Comparison of ENCODE assay signal across 8 mouse cellular contexts in genomic region chr4:136248464-136249331, GRCm38 (mm10). TPM values are rescaled to one million over a fixed set of nuclear protein-coding genes. Genes with fewer than 3 reads are reported as not detected.
DNase-seq lines count a peak whose midpoint lies in the region; ATAC-seq and TF ChIP-seq lines count a peak whose summit lies in the region.

No protein-coding gene starts in this region.

- intact Hi-C loops in gastrocnemius, adult 2 months (cut with DNase I), result no loop called here
- intact Hi-C loops in left cerebral cortex, postnatal 4 days (cut with DNase I), result no loop called here
- intact Hi-C loops in left cerebral cortex, postnatal 14 days (cut with DNase I), result loop anchor here (10.0 kb wide), 1 partner anchor 376 kb away; the partner anchor contains the start of gene Lactbl1

- no peak for ATAC-seq in neural tube, embryonic 11.5 days (ENCODE audit: insufficient read depth, low FRiP score, low TSS enrichment)
- 0 out of 2 replicates have a peak, but pooled peaks have one; percentile 33 for ATAC-seq in kidney, postnatal 0 days (replicated peaks; ENCODE audit: low FRiP score, low read depth)
- no peak for ATAC-seq in midbrain, embryonic 14.5 days (ENCODE audit: low FRiP score, low TSS enrichment)

- no peaks in the 10 kb centered on the region for H3K9me3 ChIP-seq in neural tube, embryonic 11.5 days (ENCODE audit: control insufficient read depth, low read length)
- H3K9me3 ChIP-seq in kidney, postnatal 0 days (replicated peaks; ENCODE audit: low read length), result no peaks in the 10 kb centered on the region
- H3K9me3 ChIP-seq in midbrain, embryonic 14.5 days (ENCODE audit: control insufficient read depth, low read length), result no peaks in the 10 kb centered on the region

- no peak for TF ChIP-seq CTCF in gastrocnemius, adult 2 months (IDR thresholded peaks at IDR 0.05)
- no peak for TF ChIP-seq CTCF in kidney, postnatal 0 days (IDR thresholded peaks at IDR 0.05; ENCODE audit: low read depth)

- H3K4me2 ChIP-seq in neural tube, embryonic 11.5 days (ENCODE audit: low read depth), result peak overlapping the region; percentile 90
- peak overlapping the region; percentile 79 for H3K4me2 ChIP-seq in kidney, postnatal 0 days (ENCODE audit: low read length)
- peak overlapping the region; percentile 57 for H3K4me2 ChIP-seq in midbrain, embryonic 14.5 days (ENCODE audit: low read length)

- peaks cover 43% of the 10 kb centered on the region for H3K27me3 ChIP-seq in neural tube, embryonic 11.5 days (ENCODE audit: control insufficient read depth, insufficient read depth, low read length)
- peaks cover 22% of the 10 kb centered on the region; the same call in 1 of the 2 replicates for H3K27me3 ChIP-seq in kidney, postnatal 0 days (ENCODE audit: insufficient read depth, low read length)
- H3K27me3 ChIP-seq in midbrain, embryonic 14.5 days (ENCODE audit: control insufficient read depth, insufficient read depth, low read length), result peaks cover 52% of the 10 kb centered on the region

- H3K27ac ChIP-seq in neural tube, embryonic 11.5 days (ENCODE audit: low read depth, low read length), result no peak overlapping the region
- H3K27ac ChIP-seq in gastrocnemius, adult 2 months, result peak overlapping the region; percentile 99
- no peak overlapping the region for H3K27ac ChIP-seq in kidney, postnatal 0 days
- no peak overlapping the region for H3K27ac ChIP-seq in midbrain, embryonic 14.5 days (replicated peaks; ENCODE audit: low read depth, low read length)

- 0 out of 2 replicates have a peak, but pooled peaks cover 2% of the 10 kb centered on the region for H3K36me3 ChIP-seq in neural tube, embryonic 11.5 days (ENCODE audit: control insufficient read depth, insufficient read depth, low read length)
- H3K36me3 ChIP-seq in kidney, postnatal 0 days (ENCODE audit: insufficient read depth, low read length), result no peaks in the 10 kb centered on the region
- H3K36me3 ChIP-seq in midbrain, embryonic 14.5 days (ENCODE audit: control insufficient read depth, insufficient read depth, low read length), result no peaks in the 10 kb centered on the region

- H3K4me3 ChIP-seq in neural tube, embryonic 11.5 days (ENCODE audit: low read depth, low read length), result peak overlapping the region; percentile 33
- H3K4me3 ChIP-seq in gastrocnemius, adult 2 months, result peak overlapping the region; percentile 94
- peak overlapping the region; percentile 43 for H3K4me3 ChIP-seq in kidney, postnatal 0 days (replicated peaks; ENCODE audit: low read depth, low read length)
- H3K4me3 ChIP-seq in midbrain, embryonic 14.5 days (replicated peaks; ENCODE audit: low read depth, low read length), result peak overlapping the region; percentile 28

- DNase-seq in neural tube, embryonic 11.5 days (ENCODE audit: low spot score), result no peak
- no peak for DNase-seq in neural tube, embryonic 10.5 days (ENCODE audit: extremely low spot score, low spot score)
- peak; percentile 85 for DNase-seq in gastrocnemius, adult 2 months
- no peak for DNase-seq in kidney, postnatal 0 days (ENCODE audit: low spot score)
- DNase-seq in midbrain, embryonic 14.5 days, result peak; percentile 29
- no peak for DNase-seq in left cerebral cortex, postnatal 4 days
- no peak for DNase-seq in left cerebral cortex, postnatal 14 days (ENCODE audit: low spot score in 2 of 2)
- DNase-seq in spleen, postnatal 36 days (ENCODE audit: low spot score in 2 of 2), result no peak

- WGBS in neural tube, embryonic 11.5 days, result under 1% methylated on average over 37 of the region's 37 CpGs
- WGBS in kidney, postnatal 0 days, result 1% methylated on average over 35 of the region's 37 CpGs
- under 1% methylated on average over 36 of the region's 37 CpGs for WGBS in midbrain, embryonic 14.5 days

- peak overlapping the region; percentile 36; the same call in 1 of the 2 replicates for H3K9ac ChIP-seq in neural tube, embryonic 11.5 days (ENCODE audit: low read length)
- H3K9ac ChIP-seq in kidney, postnatal 0 days (ENCODE audit: low read depth, low read length), result peak overlapping the region; percentile 46
- H3K9ac ChIP-seq in midbrain, embryonic 14.5 days (replicated peaks; ENCODE audit: low read length), result no peak overlapping the region

- H3K4me1 ChIP-seq in neural tube, embryonic 11.5 days (ENCODE audit: control insufficient read depth, insufficient read depth, low read length), result peaks cover 31% of the 10 kb centered on the region
- peaks cover 13% of the 10 kb centered on the region for H3K4me1 ChIP-seq in kidney, postnatal 0 days (replicated peaks; ENCODE audit: insufficient read depth, low read length)
- H3K4me1 ChIP-seq in midbrain, embryonic 14.5 days (ENCODE audit: control insufficient read depth, insufficient read depth, low read length), result peaks cover 18% of the 10 kb centered on the region

RNA-seq across cellular contexts. Expression of gene Tcea3, which starts 1.2 kb away (rescaled TPM):
- polyA plus RNA-seq in neural tube, embryonic 11.5 days (2014; fragmentation: Nextera tagmentation; extraction: Ambion mirVana), result 6.5 and 7.4 TPM in 2 replicates
- total RNA-seq in gastrocnemius, adult 2 months (2021), result 100 to 1,000 TPM; 344 to 373 TPM
- 11.2 and 12.3 TPM in 2 replicates for polyA plus RNA-seq in kidney, postnatal 0 days (2015; fragmentation: Nextera tagmentation; extraction: Ambion mirVana)
- polyA plus RNA-seq in midbrain, embryonic 14.5 days (2014; fragmentation: Nextera tagmentation; extraction: Ambion mirVana), result 0.18 and 1.2 TPM in 2 replicates
- total RNA-seq in left cerebral cortex, postnatal 4 days (2021), result 1 to 10 TPM in 1 of 2 experiments, under 1 TPM in 1; 0.92 to 1.2 TPM
- total RNA-seq in left cerebral cortex, postnatal 14 days (2021), result under 1 TPM in 1 of 2 experiments, not detected in 1; 0.61 TPM

RNA-seq across cellular contexts. Expression of gene Zfp46, which starts 35.8 kb away (rescaled TPM):
- 34.2 and 34.4 TPM in 2 replicates for polyA plus RNA-seq in neural tube, embryonic 11.5 days (2014; fragmentation: Nextera tagmentation; extraction: Ambion mirVana)
- 10 to 100 TPM; 21.0 to 36.7 TPM for total RNA-seq in gastrocnemius, adult 2 months (2021)
- 13.8 and 15.2 TPM in 2 replicates for polyA plus RNA-seq in kidney, postnatal 0 days (2015; fragmentation: Nextera tagmentation; extraction: Ambion mirVana)
- polyA plus RNA-seq in midbrain, embryonic 14.5 days (2014; fragmentation: Nextera tagmentation; extraction: Ambion mirVana), result 31.1 and 47.7 TPM in 2 replicates
- 100 to 1,000 TPM; 102 to 108 TPM for total RNA-seq in left cerebral cortex, postnatal 4 days (2021)
- total RNA-seq in left cerebral cortex, postnatal 14 days (2021), result 10 to 100 TPM; 90.0 to 93.6 TPM

RNA-seq across cellular contexts. Expression of gene Asap3, which starts 42.5 kb away (rescaled TPM):
- 6.9 and 7.5 TPM in 2 replicates for polyA plus RNA-seq in neural tube, embryonic 11.5 days (2014; fragmentation: Nextera tagmentation; extraction: Ambion mirVana)
- total RNA-seq in gastrocnemius, adult 2 months (2021), result 1 to 10 TPM; 1.5 to 2.5 TPM
- 2.7 and 3.0 TPM in 2 replicates for polyA plus RNA-seq in kidney, postnatal 0 days (2015; fragmentation: Nextera tagmentation; extraction: Ambion mirVana)
- polyA plus RNA-seq in midbrain, embryonic 14.5 days (2014; fragmentation: Nextera tagmentation; extraction: Ambion mirVana), result 1.8 and 3.4 TPM in 2 replicates
- 1 to 10 TPM; 4.2 to 4.9 TPM for total RNA-seq in left cerebral cortex, postnatal 4 days (2021)
- 1 to 10 TPM; 3.9 to 4.2 TPM for total RNA-seq in left cerebral cortex, postnatal 14 days (2021)

Comparison
In these comparisons a context has a peak if more than half of its experiments do, and no peak if none do; other contexts are left out.
1. DNase-seq: peak in gastrocnemius, adult 2 months (single experiment) and midbrain, embryonic 14.5 days (single experiment); none in neural tube, embryonic 11.5 days (single experiment), neural tube, embryonic 10.5 days (single experiment), kidney, postnatal 0 days (single experiment), left cerebral cortex, postnatal 4 days (single experiment), left cerebral cortex, postnatal 14 days (0 of 2) and spleen, postnatal 36 days (0 of 2).
2. H3K4me3 ChIP-seq: peak in every context shown above with its lines; median percentile 94 in gastrocnemius, adult 2 months; 43 in kidney, postnatal 0 days; 33 in neural tube, embryonic 11.5 days; 28 in midbrain, embryonic 14.5 days.
3. RNA of gene Tcea3, which starts 1.2 kb away (total RNA-seq): 344 to 373 TPM in gastrocnemius, adult 2 months; 0.92 to 1.2 TPM in left cerebral cortex, postnatal 4 days and 0.61 TPM in left cerebral cortex, postnatal 14 days; every median in the first group is over 100 times any median in the second.
4. Peak in every context shown above with its lines, with median percentiles within 50 percentile points of each other: H3K4me2 ChIP-seq.